Mouse (Mus musculus): Measurements from ENCODE around the gene Mpi.

Mpi gene

DNA sequence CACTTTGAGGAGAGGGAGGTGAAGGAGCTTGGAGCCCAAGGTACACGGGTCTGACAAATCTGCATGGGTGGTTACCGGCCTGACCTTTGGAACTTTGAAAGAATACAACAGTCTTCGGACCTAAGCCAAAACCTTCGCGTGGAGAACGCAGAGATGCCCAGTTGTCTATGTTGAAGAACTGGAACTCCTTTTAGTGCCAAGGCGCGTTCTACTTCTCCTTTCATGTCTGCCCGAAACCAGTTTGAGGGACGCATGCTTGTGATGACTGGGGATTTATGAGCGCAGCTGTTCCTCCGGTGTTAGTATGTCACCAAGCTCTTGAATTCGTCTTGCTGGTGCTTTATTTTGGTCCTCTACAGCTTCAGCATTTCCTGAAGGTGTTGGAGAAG lies 9.1 kb upstream of the Mpi start:
- DNase-seq (ENCODE audit: low spot score): no peak

- peak; percentile 94 for DNase-seq (ENCODE audit: low spot score)
Observed at GRCm38 (mm10) chr9:57560861-57561710, 8.5 kb upstream of the Mpi start, which contains the start of gene Scamp2. Gene Scamp2, plus strand, starts transcription at chr9:57560943.

GRCm38 (mm10) chr9:57560263-57560662 lies 7.7 kb upstream of the Mpi start:
- no peak for DNase-seq (ENCODE audit: low spot score)

GRCm38 (mm10) chr9:57559568-57559967 lies 7.0 kb upstream of the Mpi start:
- no peak for DNase-seq (ENCODE audit: low spot score)

GRCm38 (mm10) chr9:57558625-57559024 lies 6.1 kb upstream of the Mpi start:
- DNase-seq (ENCODE audit: low spot score): no peak

DNA sequence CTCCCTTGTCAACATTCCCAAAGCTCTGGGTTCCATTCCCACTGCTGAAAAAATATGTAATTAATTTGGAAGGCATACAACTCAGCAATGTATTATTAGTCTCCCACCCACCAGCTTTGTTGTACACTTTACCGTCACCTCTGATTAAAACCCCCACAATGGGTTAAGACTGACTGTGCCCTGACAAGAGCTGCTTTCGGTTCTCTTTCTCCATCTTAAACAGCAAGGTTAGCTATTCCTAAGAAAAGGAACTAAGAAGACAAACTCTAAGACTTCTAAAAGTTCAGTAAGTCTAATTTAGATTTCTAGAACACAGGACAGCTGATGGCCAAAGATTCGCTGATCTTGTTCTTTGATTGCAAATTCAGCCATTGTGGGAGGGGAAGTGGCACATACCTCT lies 4.7 kb upstream of the Mpi start:
- no peak for DNase-seq (ENCODE audit: low spot score)

GRCm38 (mm10) chr9:57554753-57555152 lies 2.2 kb upstream of the Mpi start:
- DNase-seq (ENCODE audit: low spot score): no peak

DNA sequence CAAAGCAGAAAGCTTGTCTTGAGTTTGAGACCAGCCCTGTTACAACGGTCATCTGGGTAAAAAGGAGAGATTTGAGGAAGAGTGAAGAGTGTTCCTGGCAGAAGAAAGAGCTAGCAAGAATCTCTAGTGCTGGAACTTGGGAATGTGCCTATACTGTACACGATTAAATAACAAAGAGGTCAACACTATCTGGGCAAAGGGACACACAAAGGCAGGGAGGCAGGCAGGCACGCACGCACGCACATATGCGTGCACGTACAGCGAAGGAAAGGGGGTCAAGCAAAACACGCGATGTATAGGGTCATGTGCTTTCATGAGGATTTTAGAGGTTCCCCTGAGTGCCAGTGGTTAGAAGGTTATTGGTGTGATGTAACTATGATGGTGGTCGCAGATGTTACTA lies 556 bp upstream of the Mpi start:
- DNase-seq (ENCODE audit: low spot score): no peak

GRCm38 (mm10) chr9:57550126-57550862 lies 2.3 kb downstream of the Mpi start:
- no peak for DNase-seq (ENCODE audit: low spot score)

DNA sequence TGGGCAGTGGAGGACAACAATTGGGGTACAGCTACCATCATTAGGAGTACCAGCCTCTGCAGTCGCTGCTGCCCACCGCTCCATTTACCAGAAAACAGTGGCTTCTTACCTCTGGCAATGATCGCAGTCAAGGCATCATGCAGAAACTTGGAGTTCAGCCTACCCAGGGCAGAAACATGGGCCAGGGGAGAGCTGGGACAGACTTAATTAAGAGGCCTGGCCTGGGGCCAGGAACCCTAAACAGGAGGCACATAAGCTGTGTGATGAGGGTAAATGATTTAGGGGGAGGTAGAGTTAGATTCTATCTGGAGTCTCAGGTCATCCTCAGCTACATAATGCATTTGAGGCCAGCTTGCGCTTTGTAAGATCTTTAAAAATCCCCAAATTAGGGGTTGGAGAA lies 3.4 kb downstream of the Mpi start:
- no peak for DNase-seq (ENCODE audit: low spot score)

GRCm38 (mm10) chr9:57547869-57548268 lies 4.7 kb downstream of the Mpi start:
- DNase-seq (ENCODE audit: low spot score): no peak

DNA sequence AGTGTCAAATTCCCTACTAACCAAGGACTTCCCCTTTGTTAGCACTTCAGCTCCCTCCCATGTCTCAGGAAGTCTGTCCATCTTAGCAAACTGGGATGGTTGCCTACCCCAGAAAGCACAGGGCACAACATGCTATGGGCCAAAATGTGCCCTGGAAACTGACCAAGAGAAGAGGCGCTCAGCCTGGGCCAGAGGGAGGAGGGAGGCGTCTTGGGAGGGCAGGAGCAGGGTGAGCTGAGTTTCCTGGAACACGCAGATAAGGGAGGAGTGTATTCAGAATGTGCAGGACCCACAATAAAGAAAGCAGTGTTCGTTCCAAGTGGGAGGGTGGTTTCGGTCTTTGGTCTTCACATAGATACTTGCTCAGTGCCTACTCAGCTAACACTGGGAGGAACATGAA lies 5.3 kb downstream of the Mpi start:
- DNase-seq (ENCODE audit: low spot score): peak; percentile 57

DNA sequence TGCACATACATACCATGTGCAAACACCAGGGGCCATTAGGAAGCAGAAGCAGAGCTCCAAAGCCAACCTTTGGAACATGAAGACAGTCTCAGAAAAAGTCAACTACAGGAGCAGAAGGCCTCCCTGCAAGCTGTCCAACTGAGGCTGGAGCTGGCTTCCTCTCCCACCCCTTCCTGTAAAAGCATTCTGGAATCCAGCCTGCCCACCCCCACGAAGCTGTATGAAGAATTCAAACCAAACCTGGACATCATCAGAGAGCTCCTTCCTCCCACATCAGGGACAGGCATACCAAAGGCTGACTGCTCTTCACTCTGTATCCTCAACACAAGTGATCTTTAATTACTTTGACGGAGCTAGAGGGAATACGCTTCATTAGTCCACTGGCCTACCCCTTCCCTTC lies 8.6 kb downstream of the Mpi start:
- no peak for DNase-seq (ENCODE audit: low spot score)

- peak; percentile 38 for DNase-seq (ENCODE audit: low spot score)
Observed at GRCm38 (mm10) chr9:57541312-57541711, 11.3 kb downstream of the Mpi start.

GRCm38 (mm10) chr9:57539550-57539949 lies 13.0 kb downstream of the Mpi start:
- no peak for DNase-seq (ENCODE audit: low spot score)

- peak; percentile 31 for DNase-seq (ENCODE audit: low spot score)
Observed at GRCm38 (mm10) chr9:57537728-57538181, 14.8 kb downstream of the Mpi start.

DNA sequence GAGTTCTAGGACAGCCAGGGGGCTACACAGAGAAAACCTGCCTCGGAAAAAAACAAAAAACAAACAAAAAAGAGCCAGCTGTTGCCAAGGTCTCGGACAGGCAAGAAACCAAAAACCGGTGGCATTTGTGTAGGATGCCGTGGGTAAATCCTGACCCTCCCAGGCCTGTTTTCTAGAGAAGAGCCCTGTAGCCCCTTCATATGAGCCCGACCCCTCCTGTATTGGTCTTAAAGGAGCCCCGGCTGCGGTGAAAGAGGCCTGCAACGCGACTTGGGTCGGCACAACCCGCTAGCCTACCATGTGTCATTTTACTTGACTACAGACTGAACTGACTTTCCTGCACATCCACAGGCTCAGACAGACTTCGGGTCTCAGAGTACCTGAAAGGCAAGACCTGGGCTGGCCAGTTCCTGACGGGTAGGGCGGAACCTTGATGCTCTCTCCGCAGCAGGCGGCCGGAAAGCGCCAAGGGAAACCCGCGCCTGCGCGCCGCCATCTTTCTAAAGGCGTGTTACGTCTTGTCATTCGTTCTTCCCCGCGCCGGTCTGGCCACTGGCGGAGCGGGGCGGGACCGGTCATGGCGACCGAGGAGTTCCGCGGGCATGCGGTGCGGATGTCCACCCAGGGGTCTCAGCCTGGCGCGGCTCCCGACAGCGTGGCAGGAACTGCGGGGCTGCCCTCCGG lies 15.4 kb downstream of the Mpi start, which contains the start of gene Fam219b:
TSS of gene Fam219b (plus strand) at position 485 of the 684 bp plus-strand sequence.
- DNase-seq (ENCODE audit: low spot score): peak; percentile 93

DNA sequence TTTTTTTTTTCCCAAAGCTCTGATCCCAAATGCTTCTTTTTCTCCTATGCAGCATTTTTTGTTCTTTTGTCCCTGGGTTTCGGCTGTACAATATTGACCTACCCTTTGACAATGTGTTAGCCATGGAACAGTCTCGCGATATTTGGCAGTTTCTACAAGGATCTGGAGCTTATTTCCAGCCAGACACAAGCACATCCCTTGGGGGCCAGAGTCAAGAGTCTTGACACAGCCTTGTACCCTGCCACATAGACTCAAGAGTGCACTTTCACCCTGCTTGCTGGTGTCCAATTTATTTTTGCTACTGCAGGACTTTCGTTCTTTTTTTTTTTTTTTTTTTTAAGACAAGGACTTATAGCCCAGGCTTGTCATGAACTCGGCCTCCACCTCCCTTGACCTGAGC lies 16.2 kb downstream of the Mpi start:
- no peak for DNase-seq (ENCODE audit: low spot score)

GRCm38 (mm10) chr9:57531946-57532345 lies 20.6 kb downstream of the Mpi start:
- DNase-seq (ENCODE audit: low spot score): no peak

DNA sequence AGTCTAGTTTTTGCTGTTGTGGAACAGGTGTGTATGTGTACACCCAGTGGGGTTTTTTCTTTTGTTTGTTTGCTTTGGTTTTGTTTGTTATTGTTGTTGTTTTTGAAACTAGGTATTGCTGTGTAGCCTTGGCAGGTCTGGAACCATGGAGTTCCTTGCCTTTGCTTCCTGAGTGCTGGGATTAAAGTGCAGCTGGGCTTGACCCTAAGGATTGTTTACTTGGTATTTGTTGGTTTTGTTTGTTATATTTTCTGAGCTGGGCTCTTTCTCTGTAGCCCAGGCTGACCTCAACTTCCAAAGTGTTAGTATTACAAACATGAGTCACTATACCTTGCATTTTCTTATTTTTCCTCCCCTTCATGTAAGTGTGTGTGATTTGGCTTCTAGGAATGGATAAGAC lies 26.1 kb downstream of the Mpi start:
- no peak for DNase-seq (ENCODE audit: low spot score)

DNA sequence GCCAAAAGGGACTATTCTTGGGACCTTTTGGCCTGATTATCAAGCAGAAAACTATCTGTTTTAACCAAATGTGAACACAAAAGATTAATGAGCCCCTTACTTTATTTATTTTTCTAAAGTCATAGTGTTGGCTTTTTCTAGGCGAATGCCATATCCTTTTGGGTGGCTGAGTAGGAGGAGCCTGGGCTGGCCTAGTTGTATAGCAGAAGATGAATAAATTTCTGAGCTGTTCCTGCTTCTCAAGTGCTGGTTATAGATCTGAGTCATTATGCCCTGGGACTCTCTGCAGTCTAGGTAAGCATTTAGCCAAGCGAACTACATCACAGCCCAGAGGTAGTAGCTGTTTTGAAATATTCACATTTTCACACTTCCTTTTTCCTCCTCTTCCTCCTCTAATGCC lies 27.0 kb downstream of the Mpi start:
- DNase-seq (ENCODE audit: low spot score): no peak

DNA sequence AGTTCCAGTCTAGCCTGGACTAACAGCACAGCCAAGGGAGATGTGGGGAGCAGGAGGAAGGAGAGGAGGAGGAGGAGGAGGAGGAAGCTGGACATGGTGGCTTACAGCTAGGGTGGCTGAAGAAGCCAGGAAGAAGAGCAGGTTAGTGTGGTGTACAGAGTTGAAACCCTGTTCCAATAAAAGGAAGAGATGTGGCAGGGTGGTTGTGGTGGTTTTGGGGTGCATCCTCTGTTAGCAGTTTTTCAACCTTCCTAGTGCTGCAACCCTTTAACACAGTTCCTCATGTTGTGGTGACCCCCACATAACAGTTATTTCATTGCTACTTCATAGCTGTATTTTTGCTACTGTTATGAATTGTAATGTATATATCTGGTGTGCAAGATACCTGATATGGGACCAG lies 28.1 kb downstream of the Mpi start:
- no peak for DNase-seq (ENCODE audit: low spot score)

DNA sequence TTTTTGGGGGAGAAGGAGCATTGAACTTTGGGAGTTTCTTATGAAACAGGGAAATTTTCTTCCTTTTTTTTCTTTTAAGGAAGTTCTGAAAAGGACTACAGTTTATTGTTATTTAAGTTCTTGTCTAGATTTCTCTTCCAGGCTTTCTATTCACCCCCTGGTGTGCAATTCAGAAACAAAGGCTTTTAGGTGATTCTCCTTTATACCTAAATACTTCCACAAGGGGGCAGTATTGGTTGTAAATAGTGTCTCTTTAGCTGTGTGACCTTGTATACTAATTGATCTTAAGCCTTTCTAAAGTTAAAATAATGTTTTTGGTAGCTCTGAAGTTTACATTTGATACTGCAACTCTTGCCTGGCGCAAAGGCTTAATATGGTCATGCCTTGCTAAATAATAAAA lies 28.8 kb downstream of the Mpi start:
- DNase-seq (ENCODE audit: low spot score): no peak
